Mouse (Mus musculus): Measurements from ENCODE around the gene D630039A03Rik.

- TF ChIP-seq CTCF (IDR thresholded peaks at IDR 0.05; ENCODE audit: extremely low read depth, insufficient read depth, insufficient read length, insufficient replicate concordance) (no peak), POLR2A (IDR thresholded peaks at IDR 0.05; ENCODE audit: low read depth, low read length) (no peak)
Observed at GRCm38 (mm10) chr4:57861856-57862255, 54.2 kb downstream of the D630039A03Rik start.
